Mouse (Mus musculus): ENCODE measurements around the gene Cbx4.

DNA sequence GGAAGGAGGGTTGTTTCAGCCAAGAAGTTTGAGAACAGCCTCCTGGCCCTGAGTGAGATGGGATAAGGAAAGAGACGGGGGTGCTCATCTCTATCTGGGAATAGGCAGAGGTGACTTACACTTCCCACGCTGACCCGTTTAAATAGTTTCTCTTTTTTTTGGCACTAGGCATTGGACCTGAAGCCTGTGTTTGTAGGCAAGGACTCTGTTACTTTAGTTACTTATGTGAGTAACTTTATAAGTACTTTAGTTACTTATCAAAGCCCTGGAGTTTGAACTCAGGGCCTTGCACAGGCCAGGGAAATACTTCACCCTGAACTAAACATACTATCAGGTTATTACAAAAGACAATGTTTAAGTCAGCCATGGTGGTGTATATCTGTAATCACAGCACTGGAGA lies 18.0 kb upstream of the Cbx4 start:
- TF ChIP-seq POLR2A (IDR thresholded peaks at IDR 0.05; ENCODE audit: low read depth, low read length): no peak
- TF ChIP-seq CTCF (IDR thresholded peaks at IDR 0.05; ENCODE audit: extremely low read depth, insufficient read depth, insufficient read length, insufficient replicate concordance): no peak

Data from spleen, adult 2 months (tissue).